Mouse (Mus musculus): ENCODE data around the gene Frmd4b. TPM values are rescaled to one million over a fixed set of nuclear protein-coding genes. Genes with fewer than 3 reads are reported as not detected.

Frmd4b gene
- polyA plus RNA-seq, 1 experiment = 14.3 TPM

- 11% methylated on average over 15 of the region's 15 CpGs for WGBS
- no peak overlapping the region for H3K4me3 ChIP-seq (ENCODE audit: extremely low read depth, insufficient read depth, insufficient read length)
- H3K27me3 ChIP-seq (ENCODE audit: control insufficient read depth, insufficient read depth, low read length) = no peaks in the 10 kb centered on the region
- H3K36me3 ChIP-seq (ENCODE audit: control insufficient read depth, insufficient read depth, low read length) = no peaks in the 10 kb centered on the region
- peaks cover 17% of the 10 kb centered on the region for H3K4me1 ChIP-seq (ENCODE audit: control insufficient read depth, insufficient read depth, insufficient read length)
- no peak for DNase-seq (ENCODE audit: low read depth in 1 of 2, low spot score in 2 of 2)
- no peak for TF ChIP-seq CTCF (IDR thresholded peaks at IDR 0.05; ENCODE audit: extremely low read depth, insufficient read depth, insufficient read length, insufficient replicate concordance)
- no peak for TF ChIP-seq POLR2A (IDR thresholded peaks at IDR 0.05; ENCODE audit: low read depth, low read length)
- H3K27ac ChIP-seq (ENCODE audit: insufficient read depth, low read length) = no peak overlapping the region
Measured at GRCm38 (mm10) chr6:97506141-97506650, 111.1 kb downstream of the Frmd4b start.

GRCm38 (mm10) chr6:97504673-97505072 is 112.7 kb downstream of the Frmd4b start:
- WGBS = 12% methylated on average over 5 of the region's 5 CpGs
- TF ChIP-seq CTCF (IDR thresholded peaks at IDR 0.05; ENCODE audit: extremely low read depth, insufficient read depth, insufficient read length, insufficient replicate concordance) (no peak), POLR2A (IDR thresholded peaks at IDR 0.05; ENCODE audit: low read depth, low read length) (no peak)
- H3K27ac ChIP-seq (ENCODE audit: insufficient read depth, low read length) = no peak overlapping the region
- no peaks in the 10 kb centered on the region for H3K36me3 ChIP-seq (ENCODE audit: control insufficient read depth, insufficient read depth, low read length)
- H3K27me3 ChIP-seq (ENCODE audit: control insufficient read depth, insufficient read depth, low read length) = no peaks in the 10 kb centered on the region
- no peak overlapping the region for H3K4me3 ChIP-seq (ENCODE audit: extremely low read depth, insufficient read depth, insufficient read length)
- peaks cover 17% of the 10 kb centered on the region for H3K4me1 ChIP-seq (ENCODE audit: control insufficient read depth, insufficient read depth, insufficient read length)
- DNase-seq (ENCODE audit: low read depth in 1 of 2, low spot score in 2 of 2) = no peak

- H3K36me3 ChIP-seq (ENCODE audit: control insufficient read depth, insufficient read depth, low read length) = no peaks in the 10 kb centered on the region
- H3K27ac ChIP-seq (ENCODE audit: insufficient read depth, low read length) = no peak overlapping the region
- H3K4me3 ChIP-seq (ENCODE audit: extremely low read depth, insufficient read depth, insufficient read length) = no peak overlapping the region
- no peaks in the 10 kb centered on the region for H3K27me3 ChIP-seq (ENCODE audit: control insufficient read depth, insufficient read depth, low read length)
- WGBS = 74% methylated on average over 7 of the region's 7 CpGs
- no peak for TF ChIP-seq POLR2A (IDR thresholded peaks at IDR 0.05; ENCODE audit: low read depth, low read length)
- TF ChIP-seq CTCF (IDR thresholded peaks at IDR 0.05; ENCODE audit: extremely low read depth, insufficient read depth, insufficient read length, insufficient replicate concordance) = no peak
- DNase-seq (ENCODE audit: low read depth in 1 of 2, low spot score in 2 of 2) = no peak
- peaks cover 8% of the 10 kb centered on the region; the same call in 1 of the 2 replicates for H3K4me1 ChIP-seq (ENCODE audit: control insufficient read depth, insufficient read depth, insufficient read length)
Measured at GRCm38 (mm10) chr6:97501000-97501399, 116.3 kb downstream of the Frmd4b start.

GRCm38 (mm10) chr6:97500246-97500645 is 117.1 kb downstream of the Frmd4b start:
- no peak for TF ChIP-seq CTCF (IDR thresholded peaks at IDR 0.05; ENCODE audit: extremely low read depth, insufficient read depth, insufficient read length, insufficient replicate concordance)
- TF ChIP-seq POLR2A (IDR thresholded peaks at IDR 0.05; ENCODE audit: low read depth, low read length) = no peak
- 84% methylated on average over 6 of the region's 6 CpGs for WGBS
- Histone ChIP-seq H3K4me3 (ENCODE audit: extremely low read depth, insufficient read depth, insufficient read length) (no peak overlapping the region), H3K36me3 (ENCODE audit: control insufficient read depth, insufficient read depth, low read length) (no peaks in the 10 kb centered on the region), H3K27ac (ENCODE audit: insufficient read depth, low read length) (no peak overlapping the region), H3K4me1 (ENCODE audit: control insufficient read depth, insufficient read depth, insufficient read length) (peaks cover 5% of the 10 kb centered on the region; the same call in 1 of the 2 replicates), H3K27me3 (ENCODE audit: control insufficient read depth, insufficient read depth, low read length) (no peaks in the 10 kb centered on the region)
- DNase-seq (ENCODE audit: low read depth in 1 of 2, low spot score in 2 of 2) = no peak

- H3K27me3 ChIP-seq (ENCODE audit: control insufficient read depth, insufficient read depth, low read length) = no peaks in the 10 kb centered on the region
- no peak for DNase-seq (ENCODE audit: low read depth in 1 of 2, low spot score in 2 of 2)
- H3K27ac ChIP-seq (ENCODE audit: insufficient read depth, low read length) = no peak overlapping the region
- no peaks in the 10 kb centered on the region for H3K4me1 ChIP-seq (ENCODE audit: control insufficient read depth, insufficient read depth, insufficient read length)
- no peaks in the 10 kb centered on the region for H3K36me3 ChIP-seq (ENCODE audit: control insufficient read depth, insufficient read depth, low read length)
- 70% methylated on average over 1 of the region's 1 CpGs for WGBS
- H3K4me3 ChIP-seq (ENCODE audit: extremely low read depth, insufficient read depth, insufficient read length) = no peak overlapping the region
- TF ChIP-seq CTCF (IDR thresholded peaks at IDR 0.05; ENCODE audit: extremely low read depth, insufficient read depth, insufficient read length, insufficient replicate concordance) = no peak
Measured at GRCm38 (mm10) chr6:97496002-97496401, 121.3 kb downstream of the Frmd4b start.

GRCm38 (mm10) chr6:97491065-97491464 is 126.3 kb downstream of the Frmd4b start:
- no peak for TF ChIP-seq POLR2A (IDR thresholded peaks at IDR 0.05; ENCODE audit: low read depth, low read length)
- TF ChIP-seq CTCF (IDR thresholded peaks at IDR 0.05; ENCODE audit: extremely low read depth, insufficient read depth, insufficient read length, insufficient replicate concordance) = no peak

GRCm38 (mm10) chr6:97488821-97489220 is 128.5 kb downstream of the Frmd4b start:
- H3K4me3 ChIP-seq (ENCODE audit: extremely low read depth, insufficient read depth, insufficient read length) = no peak overlapping the region
- H3K4me1 ChIP-seq (ENCODE audit: control insufficient read depth, insufficient read depth, insufficient read length) = peaks cover 10% of the 10 kb centered on the region
- no peak for DNase-seq (ENCODE audit: low read depth in 1 of 2, low spot score in 2 of 2)
- H3K27ac ChIP-seq (ENCODE audit: insufficient read depth, low read length) = no peak overlapping the region
- 56% methylated on average over 7 of the region's 7 CpGs for WGBS
- TF ChIP-seq CTCF (IDR thresholded peaks at IDR 0.05; ENCODE audit: extremely low read depth, insufficient read depth, insufficient read length, insufficient replicate concordance) (no peak), POLR2A (IDR thresholded peaks at IDR 0.05; ENCODE audit: low read depth, low read length) (no peak)
- peaks cover 5% of the 10 kb centered on the region for H3K27me3 ChIP-seq (ENCODE audit: control insufficient read depth, insufficient read depth, low read length)
- H3K36me3 ChIP-seq (ENCODE audit: control insufficient read depth, insufficient read depth, low read length) = no peaks in the 10 kb centered on the region

More at GRCm38 (mm10) chr6:97491065-97491464, 126.3 kb downstream of the Frmd4b start:
- DNase-seq (ENCODE audit: low read depth in 1 of 2, low spot score in 2 of 2) = no peak
- no peak overlapping the region for H3K27ac ChIP-seq (ENCODE audit: insufficient read depth, low read length)
- peaks cover 10% of the 10 kb centered on the region for H3K4me1 ChIP-seq (ENCODE audit: control insufficient read depth, insufficient read depth, insufficient read length)
- H3K36me3 ChIP-seq (ENCODE audit: control insufficient read depth, insufficient read depth, low read length) = no peaks in the 10 kb centered on the region
- 86% methylated on average over 5 of the region's 5 CpGs for WGBS
- H3K27me3 ChIP-seq (ENCODE audit: control insufficient read depth, insufficient read depth, low read length) = peaks cover 5% of the 10 kb centered on the region
- H3K4me3 ChIP-seq (ENCODE audit: extremely low read depth, insufficient read depth, insufficient read length) = no peak overlapping the region
